Mouse (Mus musculus) CH12.LX (cell line): ENCODE measurements around the gene Fam76b. TPM values are rescaled to one million over a fixed set of nuclear protein-coding genes. Genes with fewer than 3 reads are reported as not detected.

Experiments
- DNase-seq: peaks from one replicate; pipeline ENCODE4 v3.0.0-alpha.2; 2013; ENCODE audit errors: extremely low read depth
- H3K27ac ChIP-seq: 2 replicates; pipeline ENCODE4 v1.5.1; 2012; ENCODE audit warnings: low read depth, mild to moderate bottlenecking, control low read depth, moderate library complexity; ENCODE audit not compliant: insufficient read depth
- H3K27me3 ChIP-seq: replicated peaks from 2 replicates; pipeline ENCODE3; 2012; ENCODE audit warnings: inconsistent platforms
- H3K36me3 ChIP-seq, 2 experiments: replicated peaks in 1 of 2; 2 replicates each; pipeline versions ENCODE3 to v1.6.1; 2012; ENCODE audit warnings: inconsistent platforms in 1 of 2, low read length in 1 of 2, mild to moderate bottlenecking in 1 of 2, mixed read lengths in 1 of 2, moderate library complexity in 1 of 2; ENCODE audit not compliant: control insufficient read depth in 1 of 2, insufficient read depth in 1 of 2
- H3K4me1 ChIP-seq, 2 experiments: 2 replicates each; pipeline ENCODE4 v1.6.1; 2012; ENCODE audit warnings: inconsistent platforms in 1 of 2, moderate library complexity in 1 of 2; ENCODE audit not compliant: insufficient read depth in 2 of 2, control insufficient read depth in 1 of 2
- H3K4me2 ChIP-seq: 2 replicates; pipeline ENCODE4 v1.6.1; 2012; ENCODE audit warnings: low read depth, mild to moderate bottlenecking, control low read depth; ENCODE audit not compliant: poor library complexity, insufficient read depth, severe bottlenecking
- H3K4me3 ChIP-seq, 3 experiments: fragments of 150-350 bp in 1 of 3; sonication (generic) in 1 of 3; replicated peaks in 1 of 3; 2 replicates each; pipeline versions ENCODE3 to v1.5.1; 2011 to 2012; ENCODE audit warnings: low read depth in 2 of 3, low read length in 2 of 3, mild to moderate bottlenecking in 2 of 3, moderate library complexity in 2 of 3, control low read depth in 1 of 3, improper control_type of control experiment in 1 of 3, inconsistent platforms in 1 of 3, mixed read lengths in 1 of 3; ENCODE audit not compliant: poor library complexity in 1 of 3
- H3K79me2 ChIP-seq: replicated peaks from 2 replicates; pipeline ENCODE4 v1.6.1; 2012; ENCODE audit warnings: mild to moderate bottlenecking, moderate library complexity; ENCODE audit not compliant: control insufficient read depth, poor library complexity, insufficient read depth, severe bottlenecking; ENCODE audit errors: extremely low read depth
- H3K9ac ChIP-seq: 2 replicates; pipeline ENCODE4 v1.6.1; 2012; ENCODE audit warnings: low read depth, mild to moderate bottlenecking, control low read depth, moderate library complexity; ENCODE audit not compliant: insufficient read depth
- H3K9me3 ChIP-seq: replicated peaks from 2 replicates; pipeline ENCODE3; 2012; ENCODE audit warnings: low read length, inconsistent platforms, mixed read lengths
- BHLHE40 ChIP-seq: IDR thresholded peaks from 2 replicates; pipeline ENCODE4 v1.6.1; 2011; ENCODE audit warnings: mild to moderate bottlenecking, low read depth, low read length, improper control_type of control experiment
- CHD1 ChIP-seq: IDR thresholded peaks from 2 replicates; pipeline ENCODE4 v1.6.1; 2012; ENCODE audit warnings: low read depth, low read length, improper control_type of control experiment, inconsistent platforms
- CHD2 ChIP-seq: IDR thresholded peaks from 2 replicates; pipeline ENCODE4 v1.6.1; 2011; ENCODE audit warnings: low read length, improper control_type of control experiment
- ELF1 ChIP-seq: IDR thresholded peaks from 2 replicates; pipeline ENCODE4 v1.6.1; 2014; ENCODE audit warnings: low read depth, mild to moderate bottlenecking, inconsistent platforms, low read length, improper control_type of control experiment
- ETS1 ChIP-seq: conservative IDR thresholded peaks from 2 replicates; pipeline ENCODE4 v1.6.1; 2012; ENCODE audit warnings: low read depth, mild to moderate bottlenecking, inconsistent platforms, low read length, improper control_type of control experiment, moderate library complexity
- HCFC1 ChIP-seq: IDR thresholded peaks from 2 replicates; pipeline ENCODE4 v1.6.1; 2012; ENCODE audit warnings: low read depth, mild to moderate bottlenecking, inconsistent platforms, low read length, improper control_type of control experiment
- IRF4 ChIP-seq: IDR thresholded peaks from 2 replicates; pipeline ENCODE4 v1.6.1; 2014; ENCODE audit warnings: low read depth, mild to moderate bottlenecking, inconsistent platforms, low read length, improper control_type of control experiment
- JUND ChIP-seq: conservative IDR thresholded peaks from 2 replicates; pipeline ENCODE4 v1.6.1; 2011; ENCODE audit warnings: low read depth, low read length, improper control_type of control experiment
- KAT2A ChIP-seq: IDR thresholded peaks from 2 replicates; pipeline ENCODE4 v1.6.1; 2012; ENCODE audit warnings: low read length, improper control_type of control experiment, inconsistent platforms; ENCODE audit not compliant: insufficient replicate concordance
- MEF2A ChIP-seq: IDR thresholded peaks from 2 replicates; pipeline ENCODE4 v1.6.1; 2014; ENCODE audit warnings: low read depth, mild to moderate bottlenecking, inconsistent platforms, low read length, improper control_type of control experiment, borderline replicate concordance
- MXI1 ChIP-seq: IDR thresholded peaks from 2 replicates; pipeline ENCODE4 v1.6.1; 2011; ENCODE audit warnings: mild to moderate bottlenecking, low read depth, low read length, improper control_type of control experiment
- NELFE ChIP-seq: IDR thresholded peaks from 2 replicates; pipeline ENCODE4 v1.6.1; 2011; ENCODE audit warnings: low read depth, low read length, improper control_type of control experiment
- NRF1 ChIP-seq: IDR thresholded peaks from 2 replicates; pipeline ENCODE4 v1.6.1; 2014; ENCODE audit warnings: low read depth, mild to moderate bottlenecking, inconsistent platforms, low read length, improper control_type of control experiment, moderate library complexity
- PAX5 ChIP-seq: IDR thresholded peaks from 2 replicates; pipeline ENCODE4 v1.6.1; 2012; ENCODE audit warnings: low read length, inconsistent platforms, mixed read lengths
- POLR2A ChIP-seq: IDR thresholded peaks from 2 replicates; pipeline ENCODE4 v1.6.1; 2011; ENCODE audit warnings: low read depth, mild to moderate bottlenecking, improper control_type of control experiment, low read length
- RAD21 ChIP-seq: IDR thresholded peaks from 2 replicates; pipeline ENCODE4 v1.6.1; 2011; ENCODE audit warnings: low read depth, mild to moderate bottlenecking, low read length, improper control_type of control experiment, moderate library complexity
- RCOR1 ChIP-seq: conservative IDR thresholded peaks from 2 replicates; pipeline ENCODE4 v1.6.1; 2012; ENCODE audit warnings: low read depth, mild to moderate bottlenecking, inconsistent platforms, low read length, improper control_type of control experiment
- SIN3A ChIP-seq: IDR thresholded peaks from 2 replicates; pipeline ENCODE4 v1.6.1; 2012; ENCODE audit warnings: low read length, improper control_type of control experiment, inconsistent platforms
- ZC3H11A ChIP-seq: IDR thresholded peaks from 2 replicates; pipeline ENCODE4 v1.6.1; 2012; ENCODE audit warnings: low read depth, mild to moderate bottlenecking, inconsistent platforms, low read length, improper control_type of control experiment
- ZKSCAN1 ChIP-seq: IDR thresholded peaks from 2 replicates; pipeline ENCODE4 v1.6.1; 2012; ENCODE audit warnings: low read depth, inconsistent platforms, low read length, improper control_type of control experiment, borderline replicate concordance
- ZMIZ1 ChIP-seq: IDR thresholded peaks from 2 replicates; pipeline ENCODE4 v1.6.1; 2012; ENCODE audit warnings: low read depth, mild to moderate bottlenecking, inconsistent platforms, low read length, improper control_type of control experiment
- dilution Hi-C: fragments of 300-500 bp; cut with MboI; formaldehyde crosslinking; loops from 2 replicates; pipeline ENCODE4 v1.14.3; 2020; ENCODE audit warnings: low sequenced_read_pairs; ENCODE audit not compliant: extremely low pct_unique_long_range_greater_than_20kb, extremely low pct_ligation_motif_present
- in situ Hi-C: fragments of 300-500 bp; cut with MboI; formaldehyde crosslinking; loops from 3 replicates; pipeline ENCODE4 v1.14.3; 2019; ENCODE audit warnings: low sequenced_read_pairs, low pct_ligation_motif_present, low pct_unique_long_range_greater_than_20kb, mixed read lengths
- polyA plus RNA-seq: library from polyadenylated mRNA; unstranded; fragments of >175 nt; gene quantifications from 2 replicates; pipeline ENCODE4 v1.2.1, GENCODE M21; 2012; ENCODE audit warnings: low read depth; ENCODE audit not compliant: insufficient read length
- total RNA-seq, 2 experiments: library from RNA; depleted of rRNA; stranded (reverse); fragments of 300-350 nt in 1 of 2; fragments of >200 nt in 1 of 2; gene quantifications; 2 replicates each; pipeline ENCODE4 v1.2.3; 2012 to 2014

The Fam76b gene
- total and polyA plus RNA-seq, 3 experiments: 12.6 to 36.2 (median 31.7) TPM

GRCm38 (mm10) chr9:13818369-13818768, 9.1 kb upstream of the Fam76b start:
- H3K9ac ChIP-seq: no peak overlapping the region
- no peak overlapping the region for H3K4me3 ChIP-seq
- no peak overlapping the region for H3K4me2 ChIP-seq
- dilution Hi-C loops: no loop called here
- peaks cover 56 to 86% of the 10 kb centered on the region in 2 experiments for H3K36me3 ChIP-seq
- no peaks in the 10 kb centered on the region for H3K9me3 ChIP-seq
- peaks cover 12% of the 10 kb centered on the region for H3K79me2 ChIP-seq
- no peak for DNase-seq
- TF ChIP-seq ZC3H11A (no peak), ZMIZ1 (no peak), PAX5 (no peak), IRF4 (no peak), RAD21 (no peak), CHD2 (no peak), POLR2A (no peak), BHLHE40 (no peak)
- TF ChIP-seq, all 38 proteins: peak for 0
- Histone ChIP-seq H3K27me3 (no peaks in the 10 kb centered on the region), H3K4me1 (peaks cover 7 to 27% of the 10 kb centered on the region in 2 experiments), H3K27ac (no peak overlapping the region)
- in situ Hi-C loops: no loop called here

DNA sequence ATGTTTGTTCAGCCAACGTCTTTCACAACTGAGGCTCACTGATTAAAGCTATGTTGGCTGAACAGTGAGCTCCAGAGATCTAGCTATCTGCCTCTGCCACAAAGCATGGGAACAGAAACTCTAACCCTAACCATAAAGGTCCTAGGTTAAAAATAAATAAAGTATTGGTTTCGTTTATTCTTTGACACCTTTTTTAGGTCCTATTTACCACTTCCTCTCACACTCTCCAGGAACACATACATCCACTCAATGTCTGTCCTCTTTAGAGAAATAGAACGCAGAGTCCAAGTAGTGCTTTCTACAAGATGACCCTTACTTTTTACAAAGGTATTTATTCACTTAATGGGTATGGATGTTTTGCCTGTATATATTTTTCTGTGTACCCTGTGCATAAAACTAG, 6.7 kb upstream of the Fam76b start:
- H3K36me3 ChIP-seq: peaks cover 46 to 65% of the 10 kb centered on the region in 2 experiments
- no peak overlapping the region for H3K9ac ChIP-seq
- no peaks in the 10 kb centered on the region for H3K9me3 ChIP-seq
- H3K4me3 ChIP-seq: no peak overlapping the region
- TF ChIP-seq NRF1 (no peak), ZKSCAN1 (no peak), MEF2A (peak; percentile 58; the same call in 1 of the 2 replicates), CHD1 (no peak), POLR2A (no peak), NELFE (no peak), ELF1 (no peak), ZC3H11A (no peak), JUND (no peak), SIN3A (no peak), ETS1 (no peak), MXI1 (no peak), RCOR1 (no peak), KAT2A (no peak), RAD21 (no peak), IRF4 (peak; percentile 30; the same call in 1 of the 2 replicates), HCFC1 (no peak)
- H3K79me2 ChIP-seq: peaks cover 31% of the 10 kb centered on the region
- dilution Hi-C loops (no loop called here), in situ Hi-C loops (no loop called here)
- H3K4me1 ChIP-seq: peaks cover 7 to 48% of the 10 kb centered on the region in 2 experiments
- no peak overlapping the region for H3K27ac ChIP-seq
- H3K27me3 ChIP-seq: no peaks in the 10 kb centered on the region
- DNase-seq: no peak
- H3K4me2 ChIP-seq: no peak overlapping the region; the same call in 1 of the 2 replicates
